Mouse (Mus musculus) forebrain, embryonic 10.5 days (tissue): ENCODE results near the gene 1700016H13Rik. TPM values are rescaled to one million over a fixed set of nuclear protein-coding genes. Genes with fewer than 3 reads are reported as not detected.

Experiments
- DNase-seq: peaks from one replicate; pipeline ENCODE4 v3.0.0-alpha.2; 2017; ENCODE audit warnings: low spot score; ENCODE audit errors: extremely low spot score
- H3K27ac ChIP-seq: fragments of 300-500 bp; sonication (generic); 2 replicates; pipeline ENCODE4 v1.5.1; 2016; ENCODE audit warnings: mild to moderate bottlenecking
- H3K27me3 ChIP-seq: fragments of 300-500 bp; sonication (generic); 2 replicates; pipeline ENCODE4 v1.6.1; 2016; ENCODE audit warnings: mild to moderate bottlenecking; ENCODE audit not compliant: poor library complexity, severe bottlenecking
- H3K36me3 ChIP-seq: fragments of 300-500 bp; sonication (generic); replicated peaks from 2 replicates; pipeline ENCODE4 v1.6.1; 2016; ENCODE audit warnings: mild to moderate bottlenecking, moderate library complexity
- H3K4me1 ChIP-seq: fragments of 300-500 bp; sonication (generic); 2 replicates; pipeline ENCODE4 v1.6.1; 2016
- H3K4me3 ChIP-seq: fragments of 300-500 bp; sonication (generic); 2 replicates; pipeline ENCODE4 v1.5.1; 2016; ENCODE audit warnings: mild to moderate bottlenecking, moderate library complexity
- H3K9me3 ChIP-seq: fragments of 300-500 bp; sonication (generic); 2 replicates; pipeline ENCODE4 v1.6.1; 2016; ENCODE audit warnings: mild to moderate bottlenecking, moderate library complexity
- WGBS: fragments of 180-500 bp; shearing (Covaris S2); methylation state at CpG from one replicate; pipeline ENCODE4 v1.1.7; 2016; 5-methylcytosine and 5-hydroxymethylcytosine counted together
- polyA plus RNA-seq: library from polyadenylated mRNA; unstranded; fragments of >200 nt; fragmentation: Nextera tagmentation; extraction: Ambion mirVana; gene quantifications from 2 replicates; pipeline ENCODE4 v1.2.1, GENCODE M21; 2016

Gene 1700016H13Rik
- polyA plus RNA-seq, 1 experiment from 2014 or later: 0.24 TPM

GRCm38 (mm10) chr5:103617191-103617590, 38.6 kb downstream of the 1700016H13Rik start:
- no peaks in the 10 kb centered on the region for H3K27me3 ChIP-seq
- 66% methylated on average over 9 of the region's 9 CpGs for WGBS

GRCm38 (mm10) chr5:103614356-103614755, 41.5 kb downstream of the 1700016H13Rik start:
- 94% methylated on average over 7 of the region's 7 CpGs for WGBS
- no peak overlapping the region for H3K4me3 ChIP-seq
- no peaks in the 10 kb centered on the region for H3K36me3 ChIP-seq
- peaks cover 6% of the 10 kb centered on the region for H3K4me1 ChIP-seq
- H3K27ac ChIP-seq: no peak overlapping the region
- H3K9me3 ChIP-seq: no peaks in the 10 kb centered on the region
- no peak for DNase-seq
- no peaks in the 10 kb centered on the region for H3K27me3 ChIP-seq

More at GRCm38 (mm10) chr5:103617191-103617590, 38.6 kb downstream of the 1700016H13Rik start:
- no peak for DNase-seq
- H3K27ac ChIP-seq: no peak overlapping the region
- no peak overlapping the region for H3K4me3 ChIP-seq
- no peaks in the 10 kb centered on the region for H3K9me3 ChIP-seq
- no peaks in the 10 kb centered on the region for H3K36me3 ChIP-seq
- H3K4me1 ChIP-seq: peaks cover 6% of the 10 kb centered on the region

GRCm38 (mm10) chr5:103612316-103612715, 43.5 kb downstream of the 1700016H13Rik start:
- H3K36me3 ChIP-seq: no peaks in the 10 kb centered on the region
- 92% methylated on average over 7 of the region's 7 CpGs for WGBS

GRCm38 (mm10) chr5:103610856-103611472, 44.8 kb downstream of the 1700016H13Rik start:
- H3K27me3 ChIP-seq: no peaks in the 10 kb centered on the region
- no peak for DNase-seq
- no peaks in the 10 kb centered on the region for H3K9me3 ChIP-seq
- no peak overlapping the region for H3K27ac ChIP-seq
- H3K36me3 ChIP-seq: no peaks in the 10 kb centered on the region
- no peaks in the 10 kb centered on the region for H3K4me1 ChIP-seq
- WGBS: 94% methylated on average over 10 of the region's 10 CpGs
- no peak overlapping the region for H3K4me3 ChIP-seq

More at GRCm38 (mm10) chr5:103612316-103612715, 43.5 kb downstream of the 1700016H13Rik start:
- Histone ChIP-seq H3K4me3 (no peak overlapping the region), H3K4me1 (peaks cover 5% of the 10 kb centered on the region), H3K27ac (no peak overlapping the region), H3K27me3 (no peaks in the 10 kb centered on the region), H3K9me3 (no peaks in the 10 kb centered on the region)
- no peak for DNase-seq

- Histone ChIP-seq H3K36me3 (no peaks in the 10 kb centered on the region), H3K4me1 (no peaks in the 10 kb centered on the region), H3K27me3 (no peaks in the 10 kb centered on the region), H3K27ac (no peak overlapping the region), H3K4me3 (no peak overlapping the region), H3K9me3 (no peaks in the 10 kb centered on the region)
- 75% methylated on average over 5 of the region's 5 CpGs for WGBS
- no peak for DNase-seq
Observed at GRCm38 (mm10) chr5:103610148-103610547, 45.7 kb downstream of the 1700016H13Rik start.

- 88% methylated on average over 7 of the region's 7 CpGs for WGBS
- no peak overlapping the region for H3K27ac ChIP-seq
Observed at GRCm38 (mm10) chr5:103605707-103606106, 50.1 kb downstream of the 1700016H13Rik start.

GRCm38 (mm10) chr5:103603115-103603893, 52.5 kb downstream of the 1700016H13Rik start:
- 46% methylated on average over 11 of the region's 11 CpGs for WGBS

More at GRCm38 (mm10) chr5:103605707-103606106, 50.1 kb downstream of the 1700016H13Rik start:
- Histone ChIP-seq H3K9me3 (no peaks in the 10 kb centered on the region), H3K36me3 (no peaks in the 10 kb centered on the region), H3K27me3 (no peaks in the 10 kb centered on the region), H3K4me3 (no peak overlapping the region), H3K4me1 (peaks cover 11% of the 10 kb centered on the region)
- no peak for DNase-seq

GRCm38 (mm10) chr5:103598881-103599280, 56.9 kb downstream of the 1700016H13Rik start:
- Histone ChIP-seq H3K36me3 (peaks cover 48% of the 10 kb centered on the region), H3K27ac (no peak overlapping the region), H3K4me3 (no peak overlapping the region), H3K4me1 (peaks cover 11% of the 10 kb centered on the region), H3K9me3 (no peaks in the 10 kb centered on the region), H3K27me3 (no peaks in the 10 kb centered on the region)
- WGBS: 92% methylated on average over 5 of the region's 5 CpGs
- no peak for DNase-seq

More at GRCm38 (mm10) chr5:103603115-103603893, 52.5 kb downstream of the 1700016H13Rik start:
- Histone ChIP-seq H3K4me3 (no peak overlapping the region), H3K36me3 (peaks cover 15% of the 10 kb centered on the region), H3K27me3 (no peaks in the 10 kb centered on the region), H3K4me1 (peaks cover 11% of the 10 kb centered on the region), H3K27ac (peak overlapping the region; percentile 16; the same call in 1 of the 2 replicates), H3K9me3 (no peaks in the 10 kb centered on the region)
- no peak for DNase-seq

GRCm38 (mm10) chr5:103598264-103598663, 57.5 kb downstream of the 1700016H13Rik start:
- 92% methylated on average over 9 of the region's 9 CpGs for WGBS
- Histone ChIP-seq H3K4me1 (peaks cover 6% of the 10 kb centered on the region), H3K27ac (no peak overlapping the region)

More at GRCm38 (mm10) chr5:103598264-103598663, 57.5 kb downstream of the 1700016H13Rik start:
- no peak for DNase-seq
- H3K27me3 ChIP-seq: no peaks in the 10 kb centered on the region
- H3K4me3 ChIP-seq: no peak overlapping the region
- H3K36me3 ChIP-seq: peaks cover 52% of the 10 kb centered on the region
- no peaks in the 10 kb centered on the region for H3K9me3 ChIP-seq

Other genes with a start within 250 kb of the 1700016H13Rik start
- 19.7 TPM in 2 replicates for gene Ptpn13, start 230.8 kb downstream of the 1700016H13Rik start, polyA plus RNA-seq
- gene Slc10a6, start 26.6 kb downstream of the 1700016H13Rik start, polyA plus RNA-seq: not detected in 2 replicates
- 4.3 and 5.1 TPM in 2 replicates for gene Aff1, start 36.4 kb upstream of the 1700016H13Rik start, polyA plus RNA-seq